Mouse (Mus musculus): ENCODE results near the gene Hsdl2. TPM values are rescaled to one million over a fixed set of nuclear protein-coding genes. Genes with fewer than 3 reads are reported as not detected.

Gene Hsdl2
- total and polyA plus RNA-seq, 2 experiments, result 25.8 to 68.9 TPM

DNA sequence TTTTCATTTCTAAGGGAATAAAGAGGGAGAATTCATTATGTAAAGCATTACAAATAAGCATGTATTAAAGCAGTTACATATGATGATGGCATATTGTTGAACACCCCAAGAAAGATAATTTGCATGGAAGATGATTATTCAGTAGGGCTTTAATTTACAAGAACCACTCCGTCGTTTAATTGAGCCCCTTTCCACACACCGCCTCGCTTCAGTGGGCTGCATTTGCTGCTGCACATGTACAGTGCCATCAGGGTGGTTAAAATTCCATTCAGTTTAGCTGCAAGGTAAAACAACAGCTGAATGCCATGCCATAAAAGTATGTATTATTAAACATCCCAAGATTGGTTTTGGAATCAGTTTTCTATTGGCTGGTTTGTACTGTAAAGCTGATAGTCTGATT lies 63.6 kb downstream of the Hsdl2 start:
- peaks cover 7% of the 10 kb centered on the region; the same call in 1 of the 2 replicates for H3K79me2 ChIP-seq (ENCODE audit: control insufficient read depth, insufficient read depth, low read length)
- no peak overlapping the region for H3K4me3 ChIP-seq (ENCODE audit: insufficient read depth, low read depth, low read length)
- TF ChIP-seq CTCF (IDR thresholded peaks at IDR 0.05; ENCODE audit: low read depth, low read length), result no peak
- no peak for TF ChIP-seq POLR2A (IDR thresholded peaks at IDR 0.05; ENCODE audit: extremely low read depth, insufficient read depth, low read length)
- H3K4me1 ChIP-seq (ENCODE audit: control insufficient read depth, insufficient read depth, low read length), result peaks cover 2% of the 10 kb centered on the region; the same call in 1 of the 2 replicates
- no peaks in the 10 kb centered on the region for H3K36me3 ChIP-seq (ENCODE audit: control insufficient read depth, insufficient read depth, low read length)
- no peak overlapping the region for H3K27ac ChIP-seq (replicated peaks; ENCODE audit: insufficient read depth, low read depth, low read length)
- 98% methylated on average over 4 of the region's 4 CpGs for WGBS
- no peaks in the 10 kb centered on the region for H3K27me3 ChIP-seq (ENCODE audit: control insufficient read depth, insufficient read depth, low read length)
- H3K9ac ChIP-seq (ENCODE audit: low read depth, low read length), result no peak overlapping the region
- no peak for DNase-seq (ENCODE audit: extremely low read depth, low read depth, low spot score)

DNA sequence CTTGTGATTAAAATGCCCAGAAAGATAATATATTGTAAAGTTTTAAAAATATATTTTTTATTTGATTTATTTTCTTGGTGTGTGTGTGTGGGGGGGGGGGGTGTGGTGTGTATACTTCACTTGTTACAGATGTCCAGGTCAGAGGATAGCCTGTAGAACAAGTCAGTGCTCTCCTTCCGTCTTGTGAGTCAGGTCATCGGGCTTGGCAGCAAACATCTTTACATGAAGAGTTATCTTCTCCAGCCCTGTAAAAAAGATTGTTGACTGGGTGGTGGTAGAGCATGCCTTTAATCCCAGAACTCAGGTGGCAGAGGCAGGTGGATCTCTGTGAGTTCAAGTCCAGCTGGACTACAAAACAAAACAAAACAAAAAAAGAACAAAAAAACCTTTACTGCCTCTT lies 64.2 kb downstream of the Hsdl2 start:
- Histone ChIP-seq H3K27ac (replicated peaks; ENCODE audit: insufficient read depth, low read depth, low read length) (no peak overlapping the region), H3K79me2 (ENCODE audit: control insufficient read depth, insufficient read depth, low read length) (peaks cover 7% of the 10 kb centered on the region; the same call in 1 of the 2 replicates), H3K4me3 (ENCODE audit: insufficient read depth, low read depth, low read length) (no peak overlapping the region), H3K36me3 (ENCODE audit: control insufficient read depth, insufficient read depth, low read length) (no peaks in the 10 kb centered on the region), H3K4me1 (ENCODE audit: control insufficient read depth, insufficient read depth, low read length) (peaks cover 1% of the 10 kb centered on the region; the same call in 1 of the 2 replicates), H3K9ac (ENCODE audit: low read depth, low read length) (no peak overlapping the region), H3K27me3 (ENCODE audit: control insufficient read depth, insufficient read depth, low read length) (no peaks in the 10 kb centered on the region)
- DNase-seq (ENCODE audit: extremely low read depth, low read depth, low spot score), result no peak
- 91% methylated on average over 2 of the region's 2 CpGs for WGBS
- TF ChIP-seq CTCF (IDR thresholded peaks at IDR 0.05; ENCODE audit: low read depth, low read length), result no peak
- no peak for TF ChIP-seq POLR2A (IDR thresholded peaks at IDR 0.05; ENCODE audit: extremely low read depth, insufficient read depth, low read length)

DNA sequence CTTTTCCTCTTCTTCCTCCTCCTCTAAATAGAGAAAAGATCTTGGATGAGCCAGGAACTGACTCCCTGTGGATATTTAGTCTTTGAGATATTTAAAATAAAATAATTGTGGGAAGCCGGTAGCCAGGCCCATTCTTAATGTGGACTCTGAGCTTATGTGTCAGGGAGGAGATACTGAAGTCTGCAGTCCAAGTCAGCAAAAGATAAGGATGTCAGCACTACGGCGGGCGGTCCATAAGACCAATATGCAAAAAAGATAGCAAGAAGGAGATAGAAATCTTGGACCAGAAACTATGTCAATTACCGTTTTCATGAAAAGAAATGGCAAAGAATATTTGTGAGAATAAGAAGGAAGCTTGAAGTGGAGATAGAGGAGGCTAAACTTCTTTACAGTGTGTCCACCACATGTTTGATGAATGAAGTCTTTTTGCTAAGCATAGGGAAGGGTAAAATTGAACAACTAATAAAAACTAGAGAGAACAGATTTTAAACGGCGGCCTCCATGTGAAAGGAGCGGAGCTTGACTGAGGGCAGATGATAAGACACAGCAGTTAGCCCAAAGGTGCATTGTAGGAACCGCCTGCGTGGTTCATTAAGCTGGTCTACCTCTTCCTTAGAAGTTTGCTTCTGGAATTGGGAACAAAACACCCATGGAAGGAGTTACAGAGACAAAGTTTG lies 64.8 kb downstream of the Hsdl2 start:
- H3K4me1 ChIP-seq (ENCODE audit: control insufficient read depth, insufficient read depth, low read length), result no peaks in the 10 kb centered on the region

DNA sequence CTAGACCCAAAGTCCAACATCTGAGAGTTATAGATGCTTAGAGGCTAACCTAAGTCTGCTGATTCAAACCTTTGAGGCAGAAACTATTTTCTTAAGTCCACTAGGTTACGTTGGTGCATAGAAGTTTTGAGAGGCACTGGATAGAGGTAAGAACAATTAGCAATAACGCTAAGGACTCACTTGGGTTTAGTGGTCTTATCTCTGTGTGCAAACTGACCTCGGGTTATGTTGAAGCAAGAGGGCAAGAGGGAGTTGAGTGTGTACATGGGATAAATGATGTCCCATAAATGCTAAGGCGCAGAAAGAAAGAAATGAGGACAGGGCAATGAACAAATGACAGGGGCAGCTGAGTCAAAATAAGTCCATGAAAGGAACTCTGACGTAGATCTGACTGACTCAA lies 67.8 kb downstream of the Hsdl2 start:
- H3K27me3 ChIP-seq (ENCODE audit: control insufficient read depth, insufficient read depth, low read length), result no peaks in the 10 kb centered on the region
- H3K4me3 ChIP-seq (ENCODE audit: insufficient read depth, low read depth, low read length), result no peak overlapping the region
- WGBS, result 71% methylated on average over 5 of the region's 5 CpGs
- no peak for DNase-seq (ENCODE audit: extremely low read depth, low read depth, low spot score)
- H3K36me3 ChIP-seq (ENCODE audit: control insufficient read depth, insufficient read depth, low read length), result no peaks in the 10 kb centered on the region
- no peak overlapping the region for H3K9ac ChIP-seq (ENCODE audit: low read depth, low read length)
- H3K79me2 ChIP-seq (ENCODE audit: control insufficient read depth, insufficient read depth, low read length), result peaks cover 4% of the 10 kb centered on the region; the same call in 1 of the 2 replicates
- H3K4me1 ChIP-seq (ENCODE audit: control insufficient read depth, insufficient read depth, low read length), result no peaks in the 10 kb centered on the region; the same call in 1 of the 2 replicates
- no peak overlapping the region for H3K27ac ChIP-seq (replicated peaks; ENCODE audit: insufficient read depth, low read depth, low read length)
- TF ChIP-seq POLR2A (IDR thresholded peaks at IDR 0.05; ENCODE audit: extremely low read depth, insufficient read depth, low read length) (no peak), CTCF (IDR thresholded peaks at IDR 0.05; ENCODE audit: low read depth, low read length) (no peak)

More for the DNA sequence above, 64.8 kb downstream of the Hsdl2 start:
- TF ChIP-seq CTCF (IDR thresholded peaks at IDR 0.05; ENCODE audit: low read depth, low read length), result no peak
- no peak for TF ChIP-seq POLR2A (IDR thresholded peaks at IDR 0.05; ENCODE audit: extremely low read depth, insufficient read depth, low read length)
- 85% methylated on average over 10 of the region's 10 CpGs for WGBS
- Histone ChIP-seq H3K9ac (ENCODE audit: low read depth, low read length) (no peak overlapping the region), H3K4me3 (ENCODE audit: insufficient read depth, low read depth, low read length) (no peak overlapping the region), H3K27me3 (ENCODE audit: control insufficient read depth, insufficient read depth, low read length) (no peaks in the 10 kb centered on the region), H3K36me3 (ENCODE audit: control insufficient read depth, insufficient read depth, low read length) (no peaks in the 10 kb centered on the region), H3K27ac (replicated peaks; ENCODE audit: insufficient read depth, low read depth, low read length) (no peak overlapping the region), H3K79me2 (ENCODE audit: control insufficient read depth, insufficient read depth, low read length) (peaks cover 7% of the 10 kb centered on the region; the same call in 1 of the 2 replicates)
- no peak for DNase-seq (ENCODE audit: extremely low read depth, low read depth, low spot score)

DNA sequence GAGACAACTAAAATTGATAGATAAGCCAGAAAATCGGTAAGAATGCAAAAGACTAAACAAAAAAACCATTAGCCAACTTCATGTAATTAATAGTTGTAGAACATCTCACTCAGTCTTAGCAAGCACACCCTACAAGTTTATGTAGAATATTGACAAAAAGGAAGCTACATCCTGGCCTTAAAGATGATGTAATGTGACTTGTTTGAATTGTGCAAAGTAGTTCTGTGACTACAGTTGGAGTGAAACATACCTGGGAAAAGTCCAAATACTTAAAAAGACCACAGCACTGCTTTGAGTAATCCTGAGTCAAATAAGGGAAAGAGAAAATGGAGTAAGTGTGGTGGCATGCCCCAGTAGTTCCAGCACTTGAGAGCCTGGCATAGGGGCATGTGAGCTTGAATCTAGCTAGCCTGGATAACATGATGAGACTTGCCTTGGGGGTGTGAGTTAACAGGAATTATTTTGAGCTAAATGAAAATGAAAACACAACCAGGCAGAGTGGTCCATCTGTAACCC lies 70.9 kb downstream of the Hsdl2 start:
- Histone ChIP-seq H3K36me3 (ENCODE audit: control insufficient read depth, insufficient read depth, low read length) (no peaks in the 10 kb centered on the region), H3K9ac (ENCODE audit: low read depth, low read length) (no peak overlapping the region), H3K4me1 (ENCODE audit: control insufficient read depth, insufficient read depth, low read length) (peaks cover 2% of the 10 kb centered on the region; the same call in 1 of the 2 replicates), H3K4me3 (ENCODE audit: insufficient read depth, low read depth, low read length) (no peak overlapping the region), H3K27ac (replicated peaks; ENCODE audit: insufficient read depth, low read depth, low read length) (no peak overlapping the region), H3K79me2 (ENCODE audit: control insufficient read depth, insufficient read depth, low read length) (peaks cover 4% of the 10 kb centered on the region; the same call in 1 of the 2 replicates), H3K27me3 (ENCODE audit: control insufficient read depth, insufficient read depth, low read length) (no peaks in the 10 kb centered on the region)
- no peak for DNase-seq (ENCODE audit: extremely low read depth, low read depth, low spot score)
- 67% methylated on average over 1 of the region's 1 CpGs for WGBS
- no peak for TF ChIP-seq CTCF (IDR thresholded peaks at IDR 0.05; ENCODE audit: low read depth, low read length)
- TF ChIP-seq POLR2A (IDR thresholded peaks at IDR 0.05; ENCODE audit: extremely low read depth, insufficient read depth, low read length), result no peak

Data from liver, adult 2 months (tissue).